Mouse (Mus musculus) hindbrain, embryonic 14.5 days (tissue): ENCODE data around the gene Gm42791. TPM values are rescaled to one million over a fixed set of nuclear protein-coding genes. Genes with fewer than 3 reads are reported as not detected.

Experiments used
- ATAC-seq: fragments of 200-750 bp; cut with Nextera tagmentation; 2 replicates; pipeline ENCODE4 v1.8.0; 2017; ENCODE audit warnings: moderate number of reproducible peaks, mild to moderate bottlenecking, moderate TSS enrichment, moderate library complexity; ENCODE audit not compliant: low FRiP score
- DNase-seq: peaks from one replicate; pipeline ENCODE4 v3.0.0-alpha.2; 2015; ENCODE audit warnings: low spot score
- H3K27ac ChIP-seq: fragments of 300-500 bp; sonication (generic); 2 replicates; pipeline ENCODE4 v1.5.1; 2014; ENCODE audit warnings: mild to moderate bottlenecking, moderate library complexity
- H3K27me3 ChIP-seq: fragments of 300-500 bp; sonication (generic); 2 replicates; pipeline ENCODE4 v1.6.1; 2014; ENCODE audit warnings: mild to moderate bottlenecking, low read length, mixed read lengths; ENCODE audit not compliant: control insufficient read depth, insufficient read depth
- H3K36me3 ChIP-seq: fragments of 300-500 bp; sonication (generic); replicated peaks from 2 replicates; pipeline ENCODE4 v1.6.1; 2014; ENCODE audit not compliant: control insufficient read depth, insufficient read depth
- H3K4me1 ChIP-seq: fragments of 300-500 bp; sonication (generic); replicated peaks from 2 replicates; pipeline ENCODE4 v1.6.1; 2014; ENCODE audit warnings: antibody characterized with exemption, low read length, mixed read lengths; ENCODE audit not compliant: control insufficient read depth, insufficient read depth
- H3K4me2 ChIP-seq: fragments of 300-500 bp; sonication (generic); replicated peaks from 2 replicates; pipeline ENCODE4 v1.6.1; 2014; ENCODE audit warnings: mild to moderate bottlenecking, moderate library complexity
- H3K4me3 ChIP-seq: fragments of 300-500 bp; sonication (generic); replicated peaks from 2 replicates; pipeline ENCODE4 v1.5.1; 2014; ENCODE audit warnings: mild to moderate bottlenecking, low read length
- H3K9ac ChIP-seq: fragments of 300-500 bp; sonication (generic); 2 replicates; pipeline ENCODE4 v1.6.1; 2014
- H3K9me3 ChIP-seq: fragments of 300-500 bp; sonication (generic); 2 replicates; pipeline ENCODE4 v1.6.1; 2016; ENCODE audit warnings: low read length; ENCODE audit not compliant: control insufficient read depth
- WGBS: fragments of 180-500 bp; shearing (Covaris S2); extraction: QIAGEN DNeasy Blood & Tissue Kit; methylation state at CpG from one replicate; pipeline ENCODE4 v1.1.7; 2014; 5-methylcytosine and 5-hydroxymethylcytosine counted together
- polyA plus RNA-seq: library from polyadenylated mRNA; unstranded; fragments of >200 nt; fragmentation: Nextera tagmentation; extraction: Ambion mirVana; gene quantifications from 2 replicates; pipeline ENCODE4 v1.2.1, GENCODE M21; 2014

The Gm42791 gene
- polyA plus RNA-seq, 1 experiment from 2014 or later, result 0.33 TPM

GRCm38 (mm10) chr5:148942957-148943356, 52.0 kb downstream of the Gm42791 start:
- DNase-seq (no peak), ATAC-seq (no peak)
- H3K27ac ChIP-seq, result no peak overlapping the region
- H3K9me3 ChIP-seq, result no peaks in the 10 kb centered on the region
- no peaks in the 10 kb centered on the region for H3K27me3 ChIP-seq
- WGBS, result 53% methylated on average over 11 of the region's 11 CpGs
- H3K9ac ChIP-seq, result no peak overlapping the region
- H3K36me3 ChIP-seq, result no peaks in the 10 kb centered on the region
- H3K4me2 ChIP-seq, result no peak overlapping the region
- no peak overlapping the region for H3K4me3 ChIP-seq
- no peaks in the 10 kb centered on the region; the same call in none of the 2 replicates for H3K4me1 ChIP-seq

- WGBS, result 98% methylated on average over 6 of the region's 6 CpGs
- Histone ChIP-seq H3K9ac (no peak overlapping the region), H3K9me3 (no peaks in the 10 kb centered on the region), H3K4me3 (no peak overlapping the region), H3K4me1 (no peaks in the 10 kb centered on the region; the same call in none of the 2 replicates), H3K36me3 (no peaks in the 10 kb centered on the region), H3K4me2 (no peak overlapping the region), H3K27me3 (no peaks in the 10 kb centered on the region), H3K27ac (no peak overlapping the region)
- DNase-seq (no peak), ATAC-seq (no peak)
These were observed 52.6 kb downstream of the Gm42791 start for GRCm38 (mm10) chr5:148942305-148942704.

GRCm38 (mm10) chr5:148941867-148942266, 53.1 kb downstream of the Gm42791 start:
- H3K9me3 ChIP-seq, result no peaks in the 10 kb centered on the region
- no peaks in the 10 kb centered on the region; the same call in none of the 2 replicates for H3K4me1 ChIP-seq
- H3K36me3 ChIP-seq, result no peaks in the 10 kb centered on the region
- H3K9ac ChIP-seq, result no peak overlapping the region
- no peak overlapping the region for H3K4me3 ChIP-seq
- DNase-seq (no peak), ATAC-seq (peak; percentile 53; the same call in 1 of the 2 replicates)
- H3K27ac ChIP-seq, result no peak overlapping the region
- no peaks in the 10 kb centered on the region for H3K27me3 ChIP-seq
- 62% methylated on average over 10 of the region's 10 CpGs for WGBS
- H3K4me2 ChIP-seq, result no peak overlapping the region

- no peak overlapping the region for H3K4me3 ChIP-seq
- WGBS, result 71% methylated on average over 11 of the region's 11 CpGs
- no peak overlapping the region for H3K4me2 ChIP-seq
- no peak overlapping the region for H3K9ac ChIP-seq
- no peak overlapping the region for H3K27ac ChIP-seq
- no peaks in the 10 kb centered on the region for H3K27me3 ChIP-seq
- ATAC-seq (no peak), DNase-seq (no peak)
- no peaks in the 10 kb centered on the region; the same call in 1 of the 2 replicates for H3K4me1 ChIP-seq
- H3K9me3 ChIP-seq, result 0 out of 2 replicates have a peak, but pooled peaks cover 3% of the 10 kb centered on the region
- H3K36me3 ChIP-seq, result no peaks in the 10 kb centered on the region
These were observed 55.0 kb downstream of the Gm42791 start for GRCm38 (mm10) chr5:148939948-148940382.

- no peak for DNase-seq
- WGBS, result 92% methylated on average over 3 of the region's 3 CpGs
- Histone ChIP-seq H3K9ac (no peak overlapping the region), H3K27me3 (no peaks in the 10 kb centered on the region), H3K36me3 (no peaks in the 10 kb centered on the region), H3K4me1 (no peaks in the 10 kb centered on the region; the same call in 1 of the 2 replicates), H3K9me3 (0 out of 2 replicates have a peak, but pooled peaks cover 3% of the 10 kb centered on the region), H3K27ac (no peak overlapping the region), H3K4me2 (no peak overlapping the region), H3K4me3 (no peak overlapping the region)
- no peak for ATAC-seq
These were observed 58.4 kb downstream of the Gm42791 start for GRCm38 (mm10) chr5:148936516-148936951.

- no peaks in the 10 kb centered on the region for H3K27me3 ChIP-seq
- 0 out of 2 replicates have a peak, but pooled peaks cover 3% of the 10 kb centered on the region for H3K9me3 ChIP-seq
- no peaks in the 10 kb centered on the region for H3K4me1 ChIP-seq
- H3K9ac ChIP-seq, result no peak overlapping the region
- H3K4me2 ChIP-seq, result no peak overlapping the region
- no peak overlapping the region for H3K27ac ChIP-seq
- ATAC-seq (no peak), DNase-seq (no peak)
- WGBS, result 93% methylated on average over 6 of the region's 6 CpGs
- H3K4me3 ChIP-seq, result no peak overlapping the region
- no peaks in the 10 kb centered on the region for H3K36me3 ChIP-seq
These were observed 59.1 kb downstream of the Gm42791 start for GRCm38 (mm10) chr5:148935871-148936270.

- H3K4me3 ChIP-seq, result no peak overlapping the region
- H3K4me1 ChIP-seq, result no peaks in the 10 kb centered on the region
- H3K9ac ChIP-seq, result no peak overlapping the region
- no peaks in the 10 kb centered on the region for H3K36me3 ChIP-seq
- DNase-seq (no peak), ATAC-seq (no peak)
- WGBS, result 57% methylated on average over 7 of the region's 7 CpGs
- no peak overlapping the region for H3K4me2 ChIP-seq
- H3K27ac ChIP-seq, result no peak overlapping the region
- 0 out of 2 replicates have a peak, but pooled peaks cover 3% of the 10 kb centered on the region for H3K9me3 ChIP-seq
- H3K27me3 ChIP-seq, result no peaks in the 10 kb centered on the region
These were observed 59.7 kb downstream of the Gm42791 start for GRCm38 (mm10) chr5:148935071-148935821.

- no peak overlapping the region for H3K27ac ChIP-seq
- H3K4me1 ChIP-seq, result no peaks in the 10 kb centered on the region; the same call in 1 of the 2 replicates
- H3K27me3 ChIP-seq, result no peaks in the 10 kb centered on the region
- no peak overlapping the region for H3K4me3 ChIP-seq
- WGBS, result 45% methylated on average over 6 of the region's 6 CpGs
- DNase-seq (no peak), ATAC-seq (no peak)
- 0 out of 2 replicates have a peak, but pooled peaks cover 3% of the 10 kb centered on the region for H3K9me3 ChIP-seq
- H3K9ac ChIP-seq, result no peak overlapping the region
- no peak overlapping the region for H3K4me2 ChIP-seq
- no peaks in the 10 kb centered on the region for H3K36me3 ChIP-seq
These were observed 60.5 kb downstream of the Gm42791 start for GRCm38 (mm10) chr5:148934457-148934856.

- H3K27me3 ChIP-seq, result no peaks in the 10 kb centered on the region
- H3K9ac ChIP-seq, result no peak overlapping the region
- H3K9me3 ChIP-seq, result 0 out of 2 replicates have a peak, but pooled peaks cover 3% of the 10 kb centered on the region
- H3K4me2 ChIP-seq, result no peak overlapping the region
- no peak overlapping the region for H3K27ac ChIP-seq
- H3K4me1 ChIP-seq, result no peaks in the 10 kb centered on the region; the same call in 1 of the 2 replicates
- no peak overlapping the region for H3K4me3 ChIP-seq
- no peak for DNase-seq
- no peak for ATAC-seq
- WGBS, result 78% methylated on average over 8 of the region's 8 CpGs
- H3K36me3 ChIP-seq, result no peaks in the 10 kb centered on the region
These were observed 61.2 kb downstream of the Gm42791 start for GRCm38 (mm10) chr5:148933767-148934166.
